Mouse (Mus musculus) cerebellum, adult 11-12 months (tissue): ENCODE measurements around the gene Plcl1.

Source experiments
- DNase-seq: peaks from one replicate; pipeline ENCODE4 v3.0.0; 2022

Gene Plcl1

GRCm38 (mm10) chr1:55706933-55707332 is 301.2 kb downstream of the Plcl1 start:
- no peak for DNase-seq

- no peak for DNase-seq
Observed at GRCm38 (mm10) chr1:55717283-55717803, 311.6 kb downstream of the Plcl1 start.

- no peak for DNase-seq
Observed at GRCm38 (mm10) chr1:55725428-55725827, 319.7 kb downstream of the Plcl1 start.

DNA sequence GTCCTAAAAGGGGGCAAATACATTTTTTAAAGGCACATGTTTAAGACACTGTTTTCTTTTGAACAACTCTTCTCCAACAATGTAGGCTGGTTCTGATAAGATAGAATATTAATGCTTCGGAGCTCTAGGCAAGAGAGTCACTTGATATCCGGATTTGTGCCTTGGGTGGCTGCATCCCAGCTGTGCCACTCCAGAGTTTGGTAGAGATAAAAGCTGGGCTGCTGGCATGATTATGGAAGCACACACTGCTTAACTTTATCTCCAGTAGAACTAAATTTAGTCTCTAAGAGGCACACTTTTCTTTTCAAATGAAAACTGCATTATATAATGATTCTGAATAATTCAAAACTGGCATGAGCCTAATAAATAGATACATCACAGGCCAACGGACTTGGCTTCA is 323.6 kb downstream of the Plcl1 start:
- no peak for DNase-seq

DNA sequence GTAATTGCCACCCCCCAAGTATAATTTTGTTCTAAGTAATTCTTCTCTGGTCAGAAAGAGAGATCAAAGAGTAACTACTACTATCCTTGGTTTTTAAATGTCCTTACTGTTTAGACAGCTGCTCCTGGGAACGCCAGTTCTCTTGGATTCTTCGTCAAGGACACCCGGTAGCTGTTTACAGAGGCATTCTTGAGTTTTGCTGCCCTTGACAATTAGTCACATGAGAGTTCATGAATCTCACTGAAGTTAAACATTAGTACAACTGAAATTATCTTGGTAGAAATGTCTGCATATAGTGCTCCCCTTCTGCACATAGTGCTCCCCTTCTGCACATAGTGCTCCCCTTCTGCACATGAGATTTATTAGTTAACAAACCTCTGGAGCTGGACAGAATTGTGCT is 327.2 kb downstream of the Plcl1 start:
- no peak for DNase-seq

- DNase-seq = peak; percentile 49
Observed at GRCm38 (mm10) chr1:55736054-55736740, 330.5 kb downstream of the Plcl1 start.

- no peak for DNase-seq
Observed at GRCm38 (mm10) chr1:55736762-55737288, 331.1 kb downstream of the Plcl1 start.

DNA sequence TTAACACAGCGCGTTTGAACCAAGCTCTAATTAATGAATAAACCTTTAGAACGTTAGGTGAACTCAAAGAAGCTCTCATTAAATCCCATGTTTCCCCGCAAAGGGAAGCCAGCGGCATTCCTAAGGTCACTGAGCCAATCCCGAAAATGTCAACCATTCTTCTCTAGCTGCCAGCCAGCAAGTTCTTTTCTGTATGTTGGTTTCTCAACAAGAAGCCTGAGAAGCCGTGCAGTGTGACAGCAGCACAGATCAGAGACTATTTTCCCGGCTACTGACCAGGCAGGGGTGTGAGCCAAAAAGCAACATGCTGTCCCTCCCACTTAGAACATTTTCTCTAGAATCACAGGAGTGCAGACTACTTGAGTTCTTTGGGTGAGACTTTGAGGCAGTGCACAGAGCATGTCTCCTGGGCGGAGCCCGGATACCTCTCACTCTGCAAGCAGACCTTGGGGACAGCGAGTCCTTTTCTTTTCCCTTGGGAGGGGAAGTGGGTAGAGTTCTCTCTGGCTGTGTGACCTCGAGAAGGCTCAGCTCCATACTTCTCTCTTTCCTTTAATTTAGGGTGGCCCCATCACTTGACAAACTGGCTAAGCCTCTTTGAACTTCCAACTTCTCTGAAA is 333.1 kb downstream of the Plcl1 start:
- no peak for DNase-seq

DNA sequence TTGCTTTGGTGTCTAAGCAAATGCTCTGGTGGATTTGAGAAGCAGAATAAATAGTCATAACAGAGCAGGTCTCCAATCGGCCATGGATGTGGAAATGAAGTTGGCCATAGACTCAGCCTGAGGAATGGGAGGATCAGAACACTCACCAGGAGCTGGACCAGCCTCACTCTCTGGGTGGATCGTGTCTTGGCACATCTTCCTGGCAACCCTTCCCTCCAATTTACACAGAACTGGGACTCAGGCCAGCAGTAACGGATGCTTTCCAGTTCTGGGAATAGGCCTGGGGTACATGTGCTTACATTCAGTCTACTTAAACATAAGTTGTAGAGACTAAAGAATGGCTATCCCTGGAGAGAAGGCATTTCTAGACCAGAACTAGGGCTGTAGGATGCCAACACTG is 336.2 kb downstream of the Plcl1 start:
- DNase-seq = no peak

- peak; percentile 8 for DNase-seq
Observed at GRCm38 (mm10) chr1:55748516-55748915, 342.8 kb downstream of the Plcl1 start.

GRCm38 (mm10) chr1:55749770-55750169 is 344.0 kb downstream of the Plcl1 start:
- no peak for DNase-seq

DNA sequence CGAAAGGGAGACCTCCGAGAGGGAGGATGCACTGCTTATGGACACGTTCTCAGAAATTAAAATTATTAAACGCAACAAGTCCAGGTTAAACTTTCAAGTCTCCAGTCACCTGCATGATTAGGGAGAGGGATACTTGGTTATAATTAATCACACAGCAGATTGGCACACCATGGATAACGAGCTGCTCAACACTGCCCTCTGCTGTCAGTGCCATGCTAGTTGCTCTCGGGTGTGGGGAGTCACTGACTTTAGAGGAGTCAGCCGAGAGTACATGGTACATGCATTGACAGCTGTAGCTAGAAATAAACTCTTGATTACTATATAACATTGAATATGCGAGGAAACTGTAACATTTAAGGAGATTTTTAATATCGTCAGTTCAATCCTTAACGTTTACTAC is 350.0 kb downstream of the Plcl1 start:
- peak; percentile 21 for DNase-seq

DNA sequence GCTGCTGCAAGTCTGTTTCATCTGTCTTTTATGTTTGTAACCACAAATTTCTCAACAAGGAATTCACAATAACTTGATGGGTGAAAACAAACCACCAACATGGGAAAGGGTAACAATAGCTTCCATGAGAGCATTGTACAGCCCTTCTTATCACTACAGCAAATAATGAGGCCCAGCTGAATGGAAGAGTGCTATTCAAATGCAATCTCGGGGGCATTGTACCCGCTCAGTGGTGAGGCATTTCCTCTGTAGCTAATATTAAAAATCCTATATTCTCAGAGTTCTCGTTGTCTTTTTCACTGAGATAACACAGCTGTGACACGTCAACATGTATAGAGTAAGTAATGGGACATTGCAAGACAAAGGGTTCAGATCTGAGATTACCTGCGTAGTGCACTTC is 356.6 kb downstream of the Plcl1 start:
- DNase-seq = no peak

- no peak for DNase-seq
Observed at GRCm38 (mm10) chr1:55763171-55763570, 357.4 kb downstream of the Plcl1 start.

- no peak for DNase-seq
Observed at GRCm38 (mm10) chr1:55766743-55767142, 361.0 kb downstream of the Plcl1 start.

DNA sequence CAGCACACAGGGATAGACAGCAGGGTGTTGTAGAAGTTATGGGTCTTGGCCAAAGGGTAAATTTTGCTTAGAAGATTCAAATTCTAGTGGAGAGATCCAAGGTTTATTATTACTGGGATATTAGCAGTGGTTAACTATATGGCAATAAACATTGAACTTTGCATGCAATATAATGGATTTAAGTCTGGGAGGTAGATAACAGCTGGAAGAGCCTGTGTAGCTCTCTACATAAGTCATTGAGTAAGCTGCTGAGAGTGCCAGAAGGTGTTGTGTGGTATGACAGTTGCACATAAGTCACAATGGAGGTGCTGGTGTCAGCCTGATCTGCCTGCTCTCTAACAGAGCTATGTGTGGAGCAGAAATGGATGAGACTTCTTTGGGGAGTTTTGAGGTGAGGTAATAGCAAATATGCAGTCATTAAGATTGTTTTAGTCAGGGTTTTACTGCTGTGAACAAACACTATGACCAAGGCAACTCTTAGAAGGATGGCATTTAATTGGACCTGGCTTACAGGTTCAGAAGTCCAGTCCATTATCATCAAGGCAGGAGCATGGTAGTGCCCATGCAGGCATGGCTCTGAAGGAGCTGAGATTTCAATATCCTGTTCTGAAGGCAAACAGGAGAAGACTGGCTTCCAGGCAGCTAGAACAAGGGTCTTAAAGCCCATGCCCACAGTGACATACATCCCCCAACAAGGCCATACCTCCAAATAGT is 364.5 kb downstream of the Plcl1 start:
- no peak for DNase-seq

DNA sequence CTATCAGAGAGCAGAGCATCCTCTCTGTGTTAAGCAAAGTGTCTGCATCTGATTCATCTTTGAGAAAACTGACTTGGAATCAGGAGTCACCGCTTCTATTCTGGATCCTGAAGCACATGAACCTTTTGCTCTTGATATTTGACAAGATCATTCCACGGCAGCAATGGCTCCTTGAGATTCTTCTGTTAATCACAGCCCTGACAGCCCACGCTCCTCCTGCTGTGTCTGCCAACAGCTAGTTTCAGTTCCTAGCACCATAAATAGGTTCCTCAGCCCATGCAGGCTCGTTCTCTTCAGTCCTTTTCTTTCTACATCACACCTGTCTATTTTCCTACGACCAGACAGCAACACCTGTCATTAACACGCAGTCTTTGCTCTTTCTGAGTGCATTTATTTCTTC is 387.1 kb downstream of the Plcl1 start:
- no peak for DNase-seq
